Mouse (Mus musculus): ENCODE measurements at regions not wholly inside any gene's neighbourhood (a gene's known extent, or its start where the extent isn't known, plus 50 kb on each side); places are given as distances from the start of the nearest gene placed in this dataset.

GRCm38 (mm10) chr7:111242646-111243045 is 159.8 kb upstream of the Eif4g2 start:
- DNase-seq (ENCODE audit: inconsistent ontology term), result peak; percentile 62

DNA sequence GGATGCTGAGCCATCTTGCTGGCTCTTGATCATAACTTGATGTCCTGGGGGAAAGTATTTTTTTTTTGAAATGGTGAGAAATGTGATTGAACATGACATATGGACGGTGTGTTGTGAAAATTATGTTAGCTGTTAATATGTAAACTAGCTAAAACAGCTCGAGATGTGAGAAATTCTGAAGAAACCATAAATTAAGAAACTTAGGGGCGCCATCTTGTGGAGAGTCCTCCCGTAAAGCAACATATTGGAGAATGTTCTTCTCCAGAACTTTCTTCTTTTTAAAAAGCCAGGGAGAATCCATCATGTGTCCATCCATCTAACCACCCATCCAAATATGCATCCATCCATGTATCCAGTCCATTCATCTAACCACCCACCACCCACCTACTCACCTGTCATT is 158.7 kb upstream of the Eif4g2 start:
- no peak for DNase-seq (ENCODE audit: inconsistent ontology term)

DNA sequence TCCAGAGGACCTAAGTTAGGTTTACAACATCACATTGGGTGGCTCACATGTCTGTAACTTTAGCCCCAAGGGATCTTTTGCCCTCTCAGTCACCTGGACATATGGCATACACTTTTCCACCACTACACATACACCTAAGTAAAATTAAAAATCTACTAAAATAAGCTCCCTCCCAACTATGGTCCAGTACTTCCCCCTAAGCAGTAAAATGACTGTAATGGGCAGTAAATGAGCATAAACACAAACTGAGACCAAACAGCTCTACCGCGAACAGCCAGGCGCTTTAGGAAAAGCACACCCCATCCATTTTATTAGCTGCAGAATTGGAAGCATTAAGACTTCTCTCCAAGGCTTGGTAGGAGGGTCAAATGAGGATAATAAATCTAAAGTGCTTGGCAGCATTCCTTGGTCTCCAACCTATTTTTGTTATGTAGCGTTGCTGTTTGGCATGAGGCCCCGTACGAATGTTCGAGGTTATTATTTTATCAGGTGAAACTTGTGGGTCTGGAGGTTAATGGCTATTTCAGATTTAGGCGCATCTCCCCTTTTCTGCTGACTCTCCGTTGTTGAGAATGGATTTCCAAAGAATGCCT is 157.5 kb upstream of the Eif4g2 start:
- no peak for DNase-seq (ENCODE audit: inconsistent ontology term)

DNA sequence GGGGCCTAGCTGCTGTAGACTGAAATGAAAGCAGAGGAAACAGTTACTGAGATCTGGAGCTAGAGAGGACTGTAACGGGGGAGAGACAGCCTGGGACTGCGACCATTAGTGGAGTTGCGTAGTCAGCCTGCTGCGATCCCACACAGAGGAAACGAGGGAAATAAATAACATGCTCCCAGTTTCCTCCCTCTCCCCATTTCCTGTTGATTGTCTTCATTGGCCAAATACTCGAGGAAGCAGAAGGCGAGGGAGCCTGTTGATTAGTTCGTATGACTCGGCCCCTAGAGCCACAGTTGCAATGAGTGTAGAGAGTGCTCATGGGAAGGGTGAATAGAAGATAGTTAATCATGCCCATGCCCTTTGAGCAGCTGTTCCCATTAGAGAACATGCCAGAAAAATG is 155.0 kb upstream of the Eif4g2 start:
- DNase-seq (ENCODE audit: inconsistent ontology term), result no peak

DNA sequence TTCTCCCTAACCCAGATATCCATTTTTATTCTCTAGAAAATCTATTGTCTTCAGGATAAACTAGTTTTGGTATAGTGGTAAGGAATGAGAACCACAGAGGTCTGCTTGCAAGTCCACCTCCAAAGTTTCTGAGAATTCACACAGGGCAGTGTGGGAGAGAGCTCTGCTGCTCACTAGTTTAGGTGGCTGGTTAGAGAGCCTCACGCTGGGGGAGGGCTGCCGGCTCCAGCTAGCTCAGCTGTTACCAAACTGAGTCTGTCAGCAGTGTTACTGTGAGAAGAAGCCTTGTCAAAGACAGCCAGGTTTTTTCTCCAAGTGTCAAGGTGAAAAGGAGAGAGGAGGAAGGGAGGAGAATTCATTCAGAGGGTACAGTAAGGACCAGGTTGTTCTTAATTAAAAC is 147.8 kb upstream of the Eif4g2 start:
- no peak for DNase-seq (ENCODE audit: inconsistent ontology term)

- no peak for DNase-seq (ENCODE audit: inconsistent ontology term)
These were observed 144.3 kb upstream of the Eif4g2 start for GRCm38 (mm10) chr7:111227082-111227481.

DNA sequence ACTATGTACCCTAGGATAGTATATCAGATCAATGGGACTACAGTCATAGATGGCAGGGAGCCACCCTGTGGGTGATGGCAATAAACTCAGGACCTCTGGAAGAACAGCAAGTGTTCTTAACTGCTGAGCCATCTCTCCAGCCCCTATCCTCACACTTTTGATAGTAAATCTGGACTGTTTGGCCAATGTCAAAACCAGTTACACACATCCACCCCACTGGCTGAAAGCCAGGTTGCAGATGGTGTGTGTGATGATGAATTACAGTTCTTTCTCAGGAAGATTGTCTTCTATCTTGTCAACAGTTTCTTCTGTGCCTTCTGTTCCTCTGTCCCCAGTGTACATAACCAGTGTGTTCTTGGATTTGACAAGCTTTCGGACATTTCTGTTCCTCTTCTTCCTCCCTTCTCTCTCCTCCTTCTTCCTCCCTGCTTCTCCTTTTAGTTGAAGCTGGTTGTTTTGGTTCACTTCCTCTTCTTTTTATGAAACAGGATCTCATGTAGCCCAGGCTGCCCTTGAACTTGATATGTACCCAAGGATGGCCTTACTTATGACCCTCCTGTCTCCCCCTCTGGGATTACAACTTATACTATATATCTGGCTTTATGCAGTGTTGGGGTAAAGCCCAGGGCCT is 143.3 kb upstream of the Eif4g2 start:
- DNase-seq (ENCODE audit: inconsistent ontology term), result no peak

GRCm38 (mm10) chr7:111215586-111215985 is 132.8 kb upstream of the Eif4g2 start:
- DNase-seq (ENCODE audit: inconsistent ontology term), result no peak

- no peak for DNase-seq (ENCODE audit: inconsistent ontology term)
These were observed 131.5 kb upstream of the Eif4g2 start for GRCm38 (mm10) chr7:111214226-111214906.

- no peak for DNase-seq (ENCODE audit: inconsistent ontology term)
These were observed 129.4 kb upstream of the Eif4g2 start for GRCm38 (mm10) chr7:111212188-111212587.

GRCm38 (mm10) chr7:111211641-111212040 is 128.8 kb upstream of the Eif4g2 start:
- peak; percentile 88 for DNase-seq (ENCODE audit: inconsistent ontology term)

DNA sequence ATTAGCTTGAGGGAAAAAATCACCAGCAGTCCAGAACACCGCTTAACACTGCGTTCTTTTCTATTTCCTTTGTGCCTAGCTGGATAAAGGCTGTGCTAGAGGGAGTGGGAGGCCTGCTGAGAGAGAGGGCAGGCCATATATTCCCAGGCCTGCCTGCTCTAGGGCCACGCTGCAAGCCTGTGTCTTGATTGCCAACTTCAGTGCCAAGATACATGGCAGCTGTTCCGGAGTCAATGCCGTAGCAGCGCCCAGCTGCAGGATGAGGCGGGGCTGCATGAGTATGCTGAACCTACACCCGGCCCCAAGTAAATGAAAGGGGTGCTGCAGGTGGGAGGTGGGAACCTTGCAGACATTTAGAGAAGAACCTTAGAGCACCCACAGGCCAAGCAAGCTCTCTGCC is 127.5 kb upstream of the Eif4g2 start:
- DNase-seq (ENCODE audit: inconsistent ontology term), result no peak

DNA sequence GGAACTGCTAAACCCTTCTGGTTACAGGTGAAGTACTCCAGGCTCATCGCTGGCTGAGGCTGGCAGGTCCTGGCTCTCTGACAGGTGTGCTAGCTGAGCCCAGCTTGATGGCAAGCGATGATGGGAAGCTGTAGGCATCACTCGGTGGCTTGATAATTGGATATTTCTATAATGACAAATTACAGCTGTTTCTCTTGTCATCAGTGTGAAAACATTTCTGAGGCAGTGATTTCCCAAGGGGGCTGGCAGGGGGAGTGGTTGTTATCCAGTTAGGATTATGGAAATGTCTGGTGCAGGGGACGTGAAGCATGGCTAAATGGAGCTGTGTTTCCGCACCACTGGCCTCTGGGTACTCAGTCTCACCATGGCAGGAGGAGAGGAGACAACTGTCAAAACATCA is 123.0 kb upstream of the Eif4g2 start:
- no peak for DNase-seq (ENCODE audit: inconsistent ontology term)

DNA sequence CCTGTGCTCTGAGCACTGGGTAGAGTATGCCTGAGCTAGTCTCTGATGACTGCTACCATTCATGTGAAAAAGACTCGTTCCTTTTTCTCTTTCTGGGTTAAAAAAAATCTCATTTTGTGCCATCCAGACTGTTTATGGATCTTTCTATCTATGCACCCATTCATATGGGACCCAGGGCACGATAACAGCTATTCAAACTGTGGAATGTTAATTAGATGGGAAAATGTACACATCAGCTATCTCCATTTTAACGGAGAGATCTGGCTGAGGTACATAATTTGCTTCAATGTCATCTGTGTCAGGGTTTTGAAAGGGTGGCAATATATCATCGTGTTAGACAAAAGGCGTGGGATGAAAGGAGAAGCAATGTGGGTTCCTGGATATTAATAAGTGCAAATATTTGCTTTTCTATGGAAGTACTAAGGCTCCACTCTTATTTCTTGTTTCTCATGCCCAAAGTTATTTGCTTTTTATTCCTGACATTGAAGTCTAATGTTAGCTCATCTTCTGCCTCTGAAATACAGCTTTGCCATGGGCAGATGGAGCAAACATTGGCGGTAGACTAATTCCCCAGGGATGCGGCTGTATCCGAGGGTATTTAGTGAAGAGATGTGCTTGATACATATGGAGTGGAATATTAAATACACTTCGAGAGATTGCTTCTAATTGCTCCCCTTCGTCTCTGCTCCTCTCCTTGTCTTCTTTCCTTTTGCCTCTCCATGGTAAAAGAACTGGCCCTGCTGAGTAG is 116.0 kb upstream of the Eif4g2 start:
- DNase-seq (ENCODE audit: inconsistent ontology term), result peak; percentile 11

GRCm38 (mm10) chr7:111191674-111192073 is 108.8 kb upstream of the Eif4g2 start:
- peak; percentile 85 for DNase-seq (ENCODE audit: inconsistent ontology term)

- no peak for DNase-seq (ENCODE audit: inconsistent ontology term)
These were observed 108.4 kb upstream of the Eif4g2 start for GRCm38 (mm10) chr7:111191216-111191615.

GRCm38 (mm10) chr7:111189731-111190130 is 106.9 kb upstream of the Eif4g2 start:
- DNase-seq (ENCODE audit: inconsistent ontology term), result no peak

GRCm38 (mm10) chr7:111185954-111186353 is 103.1 kb upstream of the Eif4g2 start:
- no peak for DNase-seq (ENCODE audit: inconsistent ontology term)

DNA sequence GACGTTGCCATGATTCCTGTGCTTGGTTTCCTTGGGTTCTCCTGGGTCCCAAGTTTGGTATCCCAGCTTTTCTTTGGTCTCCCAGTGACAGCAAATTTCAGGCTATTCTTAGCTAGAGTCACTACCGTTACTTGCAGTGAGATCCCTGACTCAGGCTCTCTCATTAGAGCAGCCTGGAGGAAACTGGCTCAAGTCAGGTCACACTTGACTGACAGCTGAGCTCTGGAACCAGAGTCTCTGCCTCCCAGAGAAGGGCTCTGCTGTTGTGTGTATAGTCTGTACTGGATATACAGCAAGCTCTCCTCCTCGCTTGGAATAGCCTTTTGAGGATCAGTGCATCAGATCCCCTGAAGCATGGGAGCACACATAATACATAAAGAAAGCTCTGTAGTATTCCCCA is 100.7 kb upstream of the Eif4g2 start:
- no peak for DNase-seq (ENCODE audit: inconsistent ontology term)

GRCm38 (mm10) chr7:111182319-111182718 is 99.5 kb upstream of the Eif4g2 start:
- DNase-seq (ENCODE audit: inconsistent ontology term), result peak; percentile 29

GRCm38 (mm10) chr7:111179401-111180271 is 96.8 kb upstream of the Eif4g2 start:
- peak; percentile 24 for DNase-seq (ENCODE audit: inconsistent ontology term)

Measured in Muller cell, postnatal 12 days (primary cell).